Mouse (Mus musculus): Measurements from ENCODE around the gene Rac2.

Gene Rac2

DNA sequence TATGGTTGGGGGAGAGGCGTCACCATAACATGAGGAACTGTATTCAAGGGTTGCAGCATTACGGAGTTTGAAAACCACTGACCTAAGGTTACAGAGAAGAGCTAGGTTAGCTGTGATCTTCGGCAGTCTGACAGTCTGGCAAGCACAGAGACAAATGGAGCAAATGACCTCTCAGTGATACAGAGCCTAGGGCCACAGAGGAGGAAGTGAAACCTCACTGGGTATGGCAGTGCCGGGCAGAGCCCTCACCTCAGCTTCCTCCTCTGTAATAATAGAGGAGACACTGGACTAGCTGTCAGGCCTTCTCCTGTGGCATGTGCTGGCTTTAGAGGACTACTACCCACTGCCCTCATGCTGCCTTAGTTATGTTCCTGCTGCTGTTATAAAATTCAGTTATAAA lies 16.3 kb upstream of the Rac2 start:
- DNase-seq (ENCODE audit: low read depth, low spot score): no peak

DNA sequence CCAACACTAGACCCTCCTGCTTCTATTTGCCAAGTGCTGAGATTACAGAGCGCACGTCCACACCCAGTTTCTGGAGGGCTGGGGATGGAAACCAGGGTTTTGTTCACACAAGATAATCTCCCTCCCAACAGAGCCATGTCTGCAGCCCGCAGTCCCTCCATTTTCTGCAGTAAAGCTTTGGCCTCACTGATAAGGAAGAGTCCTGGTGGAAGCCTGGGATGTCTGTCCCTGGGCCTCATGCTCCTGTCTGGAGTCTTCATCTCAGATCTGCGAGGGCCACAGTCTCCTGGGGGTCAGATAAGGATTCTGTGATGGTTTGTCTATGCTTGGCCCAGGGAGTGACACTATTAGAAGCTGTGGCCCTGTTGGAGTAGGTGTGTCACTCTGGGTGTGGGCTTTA lies 15.5 kb upstream of the Rac2 start:
- no peak for DNase-seq (ENCODE audit: low read depth, low spot score)

DNA sequence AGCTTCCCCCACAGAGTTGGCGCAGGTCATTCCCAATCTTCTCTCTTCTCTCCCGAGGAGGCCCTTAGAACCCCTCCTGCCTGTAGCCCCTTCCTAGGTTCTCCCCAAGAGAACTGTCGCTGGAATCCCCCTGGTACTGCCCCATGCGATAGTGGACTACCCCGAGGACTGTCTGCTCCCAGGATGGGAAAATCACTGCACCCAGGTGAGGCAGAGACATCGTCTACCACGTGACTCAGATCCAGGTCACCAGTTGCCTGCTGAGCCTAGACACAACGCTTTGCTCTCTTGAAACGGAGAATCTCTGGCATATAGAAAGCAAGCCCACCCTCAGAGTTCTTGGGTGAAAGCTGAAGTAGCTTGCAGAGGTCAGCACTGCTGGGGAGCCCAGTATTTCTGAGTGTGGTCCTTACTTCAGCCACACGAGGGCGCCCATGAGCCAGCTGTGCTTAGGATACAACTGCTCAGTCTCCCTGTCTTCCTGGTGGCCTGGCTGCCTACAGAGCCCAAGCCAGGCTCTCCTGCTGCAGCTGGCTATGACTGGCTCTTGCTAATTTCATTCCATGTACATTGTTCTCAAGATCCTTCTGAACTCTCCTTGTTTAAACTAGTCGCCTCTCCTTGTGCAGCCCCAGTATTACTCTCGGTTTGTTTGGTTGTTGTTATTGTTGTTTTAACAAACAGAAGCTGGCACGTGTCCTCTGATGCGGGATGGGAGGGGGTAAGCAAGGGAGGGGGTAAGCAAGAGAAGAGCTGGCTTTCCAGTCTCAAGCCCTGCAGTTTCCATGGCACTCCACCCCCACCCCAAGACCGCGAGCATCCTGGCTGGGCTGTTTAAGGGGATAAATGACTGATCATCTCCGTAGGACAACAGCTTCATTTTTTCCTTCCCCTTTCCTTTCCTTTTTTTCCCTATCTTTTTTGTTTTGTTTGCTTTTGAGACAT lies 14.7 kb upstream of the Rac2 start:
- DNase-seq (ENCODE audit: low read depth, low spot score): peak; percentile 83

DNA sequence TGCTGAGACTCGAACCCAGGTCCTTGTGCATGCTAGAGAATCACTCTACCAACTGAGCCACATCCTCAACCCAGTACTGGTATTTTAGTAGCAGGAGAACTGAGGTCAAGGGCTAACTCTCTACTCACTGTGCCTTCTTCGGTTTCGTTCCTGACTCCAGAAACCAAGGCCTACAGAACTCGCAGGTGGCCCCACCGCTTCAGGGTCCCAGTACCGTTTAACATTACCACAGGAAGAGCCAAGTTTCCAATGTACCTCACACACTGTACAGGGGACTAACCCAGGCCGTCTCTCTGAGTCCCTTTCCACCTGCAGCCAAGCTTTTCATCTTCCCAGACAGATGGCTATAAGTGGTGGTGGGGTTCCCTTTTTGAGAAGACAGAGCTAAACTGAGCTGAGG lies 12.8 kb upstream of the Rac2 start:
- no peak for DNase-seq (ENCODE audit: low read depth, low spot score)

DNA sequence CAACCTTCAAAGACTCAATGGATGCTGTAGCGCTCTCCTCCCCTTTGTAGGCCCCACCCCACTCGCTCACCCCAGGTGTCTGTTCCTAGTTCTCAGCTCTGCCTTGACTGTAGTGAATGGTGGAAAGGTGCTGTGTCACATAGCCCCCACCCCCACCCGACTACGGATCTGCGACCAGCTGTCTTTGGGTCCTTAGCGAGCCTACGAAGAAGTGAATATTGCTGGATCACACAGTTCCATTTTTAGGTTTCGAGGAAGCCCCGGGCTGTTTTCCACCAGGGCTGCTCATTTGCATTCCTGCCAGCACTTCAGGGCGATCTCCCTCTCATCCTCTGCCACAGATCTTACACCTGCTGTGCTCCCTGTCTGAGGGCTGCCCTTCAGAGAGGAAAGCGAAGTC lies 10.8 kb upstream of the Rac2 start:
- DNase-seq (ENCODE audit: low read depth, low spot score): peak; percentile 39

DNA sequence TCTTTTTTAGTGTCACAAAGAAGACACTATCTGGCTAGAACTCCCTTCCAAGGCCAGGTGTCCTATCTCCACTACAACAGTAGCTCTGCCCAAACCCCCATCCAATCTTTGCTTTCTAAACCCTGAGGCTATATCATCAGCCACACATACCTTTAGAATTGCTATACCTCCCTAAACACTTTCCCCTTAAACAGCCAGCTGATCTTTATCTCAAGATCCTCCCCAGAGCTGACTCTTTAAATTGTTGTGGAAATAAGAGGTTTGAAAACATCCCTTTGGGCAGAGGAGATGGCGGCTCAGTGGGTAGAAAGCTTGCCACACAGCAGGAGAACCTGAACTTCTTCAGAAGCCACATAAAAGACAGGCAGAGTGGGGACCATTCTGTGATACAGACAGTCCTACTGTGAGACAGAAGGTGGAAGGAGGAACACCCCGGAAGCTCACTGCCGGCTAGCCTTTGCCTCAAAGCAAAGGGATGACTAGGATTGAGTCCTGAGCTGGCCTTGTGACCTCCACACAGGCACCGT lies 3.8 kb upstream of the Rac2 start:
- DNase-seq (ENCODE audit: low read depth, low spot score): peak; percentile 49

DNA sequence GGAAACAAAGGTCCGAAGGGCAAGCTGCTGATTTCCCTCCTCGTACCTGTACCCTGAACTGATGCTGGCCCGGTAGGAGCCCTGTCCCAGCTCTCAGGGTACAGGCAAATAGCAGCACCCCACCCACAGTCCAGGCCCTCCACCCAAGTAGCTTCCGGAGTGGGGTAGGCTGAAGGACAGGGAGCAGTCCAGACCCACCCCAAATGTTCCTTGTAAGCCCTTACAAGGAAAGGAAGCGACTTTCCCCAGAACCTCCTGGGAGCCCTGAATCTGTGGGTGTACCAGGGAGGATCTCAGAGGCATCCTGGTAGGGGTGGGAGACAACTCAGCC lies 348 bp downstream of the Rac2 start:
- DNase-seq (ENCODE audit: low read depth, low spot score): no peak

DNA sequence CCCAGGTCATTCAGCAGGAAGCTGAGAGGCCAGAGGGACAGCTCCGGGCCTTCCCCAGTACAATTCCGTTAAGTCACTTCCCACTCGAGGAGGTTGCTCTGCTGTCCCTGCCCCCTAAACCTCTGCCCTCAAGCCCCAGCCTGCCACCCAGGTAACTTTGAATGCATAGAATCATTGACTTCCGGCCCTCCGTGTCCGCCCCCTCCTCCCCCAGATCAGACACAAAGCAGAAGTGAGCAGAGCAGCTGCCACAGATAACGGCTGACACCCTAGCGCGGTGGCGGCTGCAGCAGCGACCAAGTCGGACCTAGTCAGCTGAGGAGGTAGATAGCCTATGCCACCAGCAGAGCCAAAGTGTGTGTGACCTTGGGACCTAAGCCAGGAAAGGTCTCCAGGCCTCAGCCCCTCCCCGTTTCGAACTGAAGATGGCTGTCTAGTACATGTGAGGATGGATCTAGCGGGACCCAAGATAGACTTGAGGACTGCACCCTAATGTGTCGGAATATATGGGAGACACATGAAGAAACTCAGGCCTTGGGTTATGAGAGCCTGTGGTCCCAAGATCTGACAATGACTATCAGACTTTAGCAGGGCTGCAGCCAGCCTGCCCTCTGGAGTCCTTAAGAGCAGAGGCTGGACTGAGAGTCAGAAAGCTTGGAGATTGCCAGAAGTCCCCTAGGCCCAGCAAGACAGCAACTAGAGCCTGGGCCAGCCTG lies 871 bp downstream of the Rac2 start:
- no peak for DNase-seq (ENCODE audit: low read depth, low spot score)

DNA sequence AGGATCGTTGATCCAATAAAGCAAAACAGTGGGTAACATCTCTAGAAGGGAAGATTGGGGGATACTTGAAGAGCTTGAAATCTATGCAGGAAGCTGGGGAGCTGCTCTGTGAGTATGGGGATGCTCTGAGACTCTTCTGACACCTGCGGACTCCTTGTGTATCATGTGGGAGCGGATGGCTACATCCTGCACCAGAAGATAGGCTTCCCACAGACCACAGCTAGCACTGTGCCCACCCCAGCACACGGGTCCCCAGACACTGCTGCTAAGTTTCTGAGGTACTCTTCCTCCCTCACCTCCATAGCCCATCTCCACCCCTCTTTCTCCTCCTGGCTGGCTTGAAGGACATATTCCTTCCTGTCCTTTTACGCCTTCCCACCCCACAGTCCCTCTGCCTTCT lies 2.4 kb downstream of the Rac2 start:
- no peak for DNase-seq (ENCODE audit: low read depth, low spot score)

DNA sequence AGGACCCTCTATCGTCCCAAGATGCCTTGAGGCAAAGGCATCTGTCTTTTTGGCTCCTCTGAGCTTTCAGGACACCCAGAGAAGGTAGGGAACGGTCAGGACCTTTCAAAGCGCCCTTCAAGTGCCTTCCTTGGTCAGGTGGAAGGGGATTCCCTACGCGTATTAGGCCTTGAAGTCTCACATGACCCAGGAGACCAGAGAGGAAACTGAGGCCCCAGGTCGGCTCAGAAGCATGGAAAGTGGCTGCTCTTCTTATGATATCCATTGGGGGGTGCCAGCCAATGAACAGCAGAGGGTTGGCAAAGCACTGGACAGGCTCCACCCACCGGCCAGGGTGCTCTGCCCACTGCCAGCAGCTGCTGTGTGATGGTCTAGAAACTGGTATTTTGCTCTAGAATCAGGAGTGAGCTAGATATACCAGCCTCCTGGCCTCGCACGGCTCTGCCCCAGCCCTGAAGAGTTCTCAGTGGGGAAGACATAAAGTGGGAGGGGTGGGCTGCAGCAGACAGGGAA lies 4.9 kb downstream of the Rac2 start:
- DNase-seq (ENCODE audit: low read depth, low spot score): no peak

DNA sequence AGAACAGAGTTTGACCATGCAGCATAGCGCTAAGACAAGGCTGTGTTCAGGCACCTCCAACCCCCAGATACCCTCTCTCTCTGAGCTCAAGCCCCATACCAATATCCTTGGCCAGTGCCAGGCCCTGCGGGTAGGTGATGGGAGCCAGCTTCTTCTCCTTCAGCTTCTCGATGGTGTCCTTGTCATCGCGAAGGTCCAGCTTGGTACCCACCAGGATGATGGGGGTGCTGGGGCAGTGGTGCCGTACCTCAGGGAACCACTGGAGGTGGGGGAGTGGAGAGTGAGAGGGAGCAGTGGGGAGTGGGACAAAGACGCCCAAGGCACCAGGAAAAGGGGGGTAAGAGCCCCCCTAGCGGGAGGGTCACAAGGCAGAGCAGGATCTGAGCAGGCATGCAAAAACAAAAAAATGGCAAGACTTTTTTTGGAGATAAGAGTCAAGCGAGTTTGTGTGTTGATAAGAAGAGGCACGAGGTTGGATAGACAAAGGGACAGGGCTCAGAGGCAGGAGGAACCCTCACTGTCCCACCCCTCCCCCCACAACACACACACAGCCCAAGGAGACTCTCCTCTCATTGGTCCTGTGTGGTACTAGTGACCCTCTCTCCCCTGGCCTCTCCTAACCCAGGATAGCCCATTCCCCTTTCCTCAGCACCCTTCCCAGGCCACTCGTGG lies 7.7 kb downstream of the Rac2 start:
- no peak for DNase-seq (ENCODE audit: low read depth, low spot score)

DNA sequence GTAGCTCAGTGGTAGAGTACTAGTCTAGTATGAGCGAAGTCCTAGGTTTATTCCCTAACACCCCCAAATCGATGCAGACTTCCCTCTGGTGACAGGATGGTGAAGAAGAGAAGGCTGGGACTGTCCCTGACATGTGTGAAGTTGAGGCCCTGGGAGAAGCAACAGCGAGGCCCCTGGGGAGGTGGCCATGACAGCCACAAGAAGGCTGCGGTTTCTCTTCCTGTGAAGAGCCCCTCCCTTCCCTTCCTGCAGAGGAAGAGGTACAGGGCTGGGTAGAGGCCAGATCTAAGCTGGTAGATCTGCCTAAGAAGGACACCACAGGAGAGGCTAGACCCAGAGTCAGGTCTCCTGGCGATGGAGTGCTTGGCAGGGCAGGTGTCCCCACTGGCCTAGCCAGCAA lies 8.6 kb downstream of the Rac2 start:
- DNase-seq (ENCODE audit: low read depth, low spot score): no peak

DNA sequence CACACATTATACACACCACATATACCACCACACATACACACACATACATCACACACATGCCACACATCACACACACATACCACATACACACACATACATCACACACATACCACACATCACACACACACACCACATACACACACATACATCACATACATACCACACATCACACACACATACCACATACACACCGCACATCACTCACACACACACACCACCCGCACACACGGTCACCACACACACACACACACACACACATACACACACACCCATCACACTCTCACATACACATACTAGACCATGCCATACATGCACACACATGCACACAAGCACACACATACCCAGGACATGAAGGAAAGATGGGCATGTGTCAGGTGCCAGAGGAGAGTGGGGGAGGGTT lies 9.2 kb downstream of the Rac2 start:
- no peak for DNase-seq (ENCODE audit: low read depth, low spot score)

DNA sequence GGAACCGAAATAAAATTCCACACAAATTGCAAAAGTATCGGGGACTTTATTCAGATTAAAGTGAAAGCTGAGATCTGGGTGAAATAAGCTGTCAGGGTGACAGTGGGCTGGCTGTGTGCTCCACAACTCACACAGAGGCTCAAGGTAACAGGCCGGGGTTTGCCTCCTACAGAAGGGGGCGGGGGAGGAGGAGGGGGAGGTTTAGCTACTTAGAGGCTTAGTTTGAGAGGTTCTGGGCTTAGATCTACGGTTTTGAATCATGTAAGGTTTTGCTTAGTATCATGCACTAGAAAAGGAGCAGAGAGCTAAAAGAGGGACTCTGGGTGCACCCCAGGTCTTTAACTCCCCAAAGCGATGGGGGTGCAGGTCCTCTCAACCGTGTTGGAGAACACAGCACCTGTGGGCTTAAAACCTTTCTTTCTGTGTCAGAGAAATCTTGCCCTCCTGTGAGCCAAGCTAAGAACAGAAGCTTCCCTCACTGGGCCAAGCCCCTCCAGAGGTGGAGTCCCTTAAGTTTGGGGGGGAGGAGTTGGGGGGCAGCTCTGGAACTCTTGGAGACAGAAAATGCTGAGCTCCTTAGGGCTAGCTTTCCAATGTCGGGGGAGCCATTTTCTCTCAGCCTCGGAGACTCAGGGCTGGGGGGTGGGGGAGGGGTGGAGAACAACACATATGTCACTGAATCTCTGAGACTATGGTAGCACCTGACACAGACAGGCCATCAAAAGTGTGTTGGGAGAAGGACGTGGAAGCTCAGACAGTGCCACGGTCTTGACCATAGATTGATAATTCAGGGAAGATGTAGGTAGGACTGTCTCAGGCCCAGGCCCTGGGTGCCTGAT lies 13.2 kb downstream of the Rac2 start:
- no peak for DNase-seq (ENCODE audit: low read depth, low spot score)

DNA sequence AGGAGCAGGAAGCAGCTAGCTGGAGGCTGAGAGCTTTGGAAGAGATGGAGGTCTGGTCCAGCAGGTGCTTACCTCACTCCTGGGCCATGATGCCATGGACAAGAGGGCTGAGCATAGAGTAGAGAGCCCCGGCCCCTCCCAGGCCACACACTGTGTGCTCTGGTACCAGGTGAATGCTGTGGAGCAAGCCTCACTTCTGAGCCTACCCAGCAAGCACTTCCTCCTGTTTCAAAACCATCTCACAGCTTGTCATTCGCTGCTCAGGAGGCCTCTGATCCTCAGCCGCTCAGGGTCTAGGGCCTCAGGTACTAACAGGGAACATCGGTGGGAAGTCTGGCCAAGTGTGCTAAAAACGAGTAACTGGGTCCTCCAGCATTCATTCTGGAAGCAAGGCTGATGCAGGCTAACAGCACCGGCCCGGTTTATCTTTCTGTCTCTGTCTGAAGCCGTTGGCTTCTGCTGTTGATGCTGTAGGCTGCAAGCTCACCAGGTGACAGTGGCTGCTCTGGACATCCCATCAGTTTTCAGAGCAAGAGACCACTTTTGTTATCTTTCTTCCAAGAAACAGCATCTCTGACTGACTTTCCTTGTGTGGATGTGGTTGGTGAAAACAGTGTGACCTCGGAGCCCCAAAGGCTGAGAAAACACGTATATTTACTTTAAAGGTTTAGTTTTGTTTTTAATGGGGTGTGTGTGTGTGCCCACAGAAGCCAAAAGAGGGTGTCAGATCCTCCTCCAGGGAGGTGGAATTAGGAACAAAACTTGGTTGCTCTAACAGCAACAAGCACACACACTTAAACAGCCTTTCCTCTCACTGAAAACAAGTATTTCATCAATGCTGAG lies 14.7 kb downstream of the Rac2 start:
- no peak for DNase-seq (ENCODE audit: low read depth, low spot score)

DNA sequence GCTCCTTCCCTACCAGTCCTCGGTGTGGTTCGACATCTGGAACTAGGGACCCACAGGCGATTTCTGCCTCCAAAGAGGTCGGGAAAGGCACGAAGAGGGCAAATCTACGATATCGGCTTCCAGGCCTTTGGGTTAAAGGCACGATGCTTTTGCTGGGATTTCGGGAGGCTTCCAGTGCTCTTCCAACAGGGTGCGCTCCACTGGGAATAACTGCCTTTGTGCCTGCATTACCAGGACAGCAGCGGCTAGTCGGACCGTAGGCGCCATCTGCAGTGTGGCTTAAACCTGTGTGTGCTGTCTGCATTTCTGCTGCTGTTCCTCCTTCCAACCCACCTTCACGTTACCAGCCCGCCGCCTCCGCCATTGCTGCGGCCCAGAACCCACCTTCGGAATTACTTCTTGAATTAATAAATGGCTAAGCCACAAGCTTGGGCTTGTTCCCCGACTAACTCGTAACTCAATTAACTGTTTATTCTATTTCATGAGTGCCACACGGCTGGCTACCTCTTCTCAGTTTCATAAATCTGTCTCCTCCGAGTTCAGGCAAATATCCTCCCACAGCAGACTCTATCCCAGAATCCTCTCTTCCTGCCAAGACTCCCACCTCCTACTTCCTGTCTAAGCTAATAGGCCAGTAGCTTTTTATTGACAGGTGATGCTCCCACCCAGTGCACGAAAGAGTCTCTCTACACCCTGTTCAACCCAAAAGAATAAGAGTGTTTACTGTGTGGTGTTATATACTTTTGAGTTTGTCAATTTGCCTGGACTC lies 17.9 kb downstream of the Rac2 start:
- peak; percentile 86 for DNase-seq (ENCODE audit: low read depth, low spot score)

DNA sequence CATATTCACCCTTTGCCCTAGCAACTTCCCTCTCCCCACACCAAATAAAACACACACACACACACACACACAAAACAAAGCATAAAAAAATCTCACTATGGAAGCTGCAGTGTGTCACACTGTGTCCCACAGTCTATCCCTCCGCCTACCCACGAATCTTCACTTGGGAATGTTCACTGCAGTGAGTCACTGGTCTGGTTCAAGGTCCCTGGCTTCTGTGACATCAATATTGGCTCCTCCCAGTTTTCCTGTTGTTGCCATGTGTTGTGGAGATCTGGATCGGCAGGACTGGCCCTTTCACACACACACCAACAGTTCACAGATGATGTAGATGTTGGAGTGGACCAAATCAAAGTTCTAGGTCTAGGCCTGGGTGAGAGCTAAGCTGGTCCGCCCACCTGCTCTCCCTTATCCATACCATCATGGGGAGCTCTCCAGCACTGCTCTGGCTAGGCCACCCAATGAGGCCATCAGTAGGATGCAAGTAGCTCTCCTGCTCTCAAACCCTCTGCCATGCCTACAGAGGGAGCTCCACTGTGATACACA lies 23.3 kb downstream of the Rac2 start:
- DNase-seq (ENCODE audit: low read depth, low spot score): peak; percentile 18

DNA sequence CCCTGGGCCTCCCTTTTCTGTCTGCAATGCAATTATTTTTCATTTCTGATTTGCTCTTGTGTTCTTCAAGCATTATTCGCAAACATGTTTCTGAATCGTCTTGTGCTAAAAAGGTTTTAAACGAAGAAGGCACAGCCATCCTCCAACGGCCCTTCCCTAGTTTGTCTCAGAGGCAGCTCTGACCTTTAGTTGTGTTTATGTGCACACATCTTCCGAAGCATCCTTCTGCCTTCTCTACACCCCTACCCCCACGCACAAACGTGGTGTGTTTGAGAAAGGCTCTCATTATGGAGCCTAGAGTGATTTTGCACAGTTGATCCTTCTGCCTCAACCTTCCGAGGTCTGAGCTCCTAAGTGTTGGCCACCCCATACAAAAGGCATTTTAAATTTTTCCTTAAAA lies 23.9 kb downstream of the Rac2 start:
- no peak for DNase-seq (ENCODE audit: low read depth, low spot score)

DNA sequence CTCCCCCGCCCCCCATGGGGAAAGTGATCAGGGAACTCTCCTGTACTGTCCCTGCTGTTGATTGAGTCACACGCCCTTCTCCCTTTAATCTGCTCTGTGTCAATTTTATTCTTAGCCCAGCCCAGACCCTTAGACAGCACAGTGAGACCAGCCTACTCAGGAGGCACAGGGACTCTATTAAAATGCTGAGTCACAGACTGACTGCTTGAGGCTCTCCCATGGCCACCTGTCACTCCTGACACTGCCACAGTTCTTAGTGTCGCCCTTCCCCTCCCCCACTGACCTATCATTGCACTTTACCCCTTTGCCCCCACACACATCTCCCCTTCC lies 24.3 kb downstream of the Rac2 start:
- peak; percentile 69 for DNase-seq (ENCODE audit: low read depth, low spot score)
